Mouse (Mus musculus) liver, postnatal 0 days (tissue): Measurements from ENCODE around the gene Rapgef6.

Experiments used
- CTCF ChIP-seq: sonication (generic); IDR thresholded peaks from 2 replicates; pipeline ENCODE4 v1.5.1; 2016; ENCODE audit warnings: antibody characterized with exemption, low read depth
- EP300 ChIP-seq: IDR thresholded peaks from 2 replicates; pipeline ENCODE4 v1.6.1; 2016; ENCODE audit warnings: antibody characterized with exemption, low read depth, mild to moderate bottlenecking

- TF ChIP-seq CTCF (no peak), EP300 (no peak)
These were observed 69.9 kb downstream of the Rapgef6 start for GRCm38 (mm10) chr11:54592585-54592984.
